Mouse (Mus musculus) frontal cortex, postnatal 14 days (tissue): ENCODE data around the gene Olfr66.

Experiments
- DNase-seq, 2 experiments: peaks; one replicate each; pipeline ENCODE4 v3.0.0; 2022; ENCODE audit warnings: low spot score in 2 of 2

The Olfr66 gene

GRCm38 (mm10) chr7:103886152-103886551, at the start of gene Olfr66:
Gene Olfr66 (minus strand): TSS chr7:103886252.
- no peak for DNase-seq

- DNase-seq: no peak
Observed at GRCm38 (mm10) chr7:103934264-103934663, 48.2 kb upstream of the Olfr66 start, which contains the start of gene Olfr632. Gene Olfr632 (plus strand): TSS chr7:103934347.

GRCm38 (mm10) chr7:103928525-103928924, 42.5 kb upstream of the Olfr66 start, which contains the start of gene Olfr631:
Gene Olfr631 (plus strand): TSS chr7:103928825.
- no peak for DNase-seq

GRCm38 (mm10) chr7:103915338-103915737, 29.3 kb upstream of the Olfr66 start:
- no peak for DNase-seq

GRCm38 (mm10) chr7:103912969-103913511, 27.0 kb upstream of the Olfr66 start:
- DNase-seq: no peak

GRCm38 (mm10) chr7:103910047-103910446, 24.0 kb upstream of the Olfr66 start:
- DNase-seq: no peak

- DNase-seq: no peak
Observed at GRCm38 (mm10) chr7:103903187-103903586, 17.1 kb upstream of the Olfr66 start, which contains the start of gene Olfr65. Gene Olfr65 (plus strand): TSS chr7:103903487.

- DNase-seq: no peak
Observed at GRCm38 (mm10) chr7:103894385-103894784, 8.3 kb upstream of the Olfr66 start, which contains the start of gene Olfr64. Gene Olfr64 (minus strand): TSS chr7:103894485.

- DNase-seq: no peak
Observed at GRCm38 (mm10) chr7:103877093-103877492, 9.0 kb downstream of the Olfr66 start.

GRCm38 (mm10) chr7:103874451-103874850, 11.6 kb downstream of the Olfr66 start:
- DNase-seq: no peak

GRCm38 (mm10) chr7:103873064-103873463, 13.0 kb downstream of the Olfr66 start:
- no peak for DNase-seq

- no peak for DNase-seq
Observed at GRCm38 (mm10) chr7:103870667-103871066, 15.4 kb downstream of the Olfr66 start.

- no peak for DNase-seq
Observed at GRCm38 (mm10) chr7:103865716-103866115, 20.3 kb downstream of the Olfr66 start.

GRCm38 (mm10) chr7:103861531-103861930, 24.5 kb downstream of the Olfr66 start:
- DNase-seq: no peak

GRCm38 (mm10) chr7:103860855-103861254, 25.2 kb downstream of the Olfr66 start:
- no peak for DNase-seq

- DNase-seq: no peak
Observed at GRCm38 (mm10) chr7:103859076-103859475, 27.0 kb downstream of the Olfr66 start.

- no peak for DNase-seq
Observed at GRCm38 (mm10) chr7:103854669-103855068, 31.4 kb downstream of the Olfr66 start.

GRCm38 (mm10) chr7:103853090-103853489, 33.0 kb downstream of the Olfr66 start, which contains the start of gene Hbb-y:
Gene Hbb-y (minus strand): TSS chr7:103853216.
- DNase-seq: no peak

GRCm38 (mm10) chr7:103844525-103845325, 41.3 kb downstream of the Olfr66 start:
- no peak for DNase-seq

GRCm38 (mm10) chr7:103843034-103843433, 43.0 kb downstream of the Olfr66 start, which contains the start of gene Hbb-bh1:
Gene Hbb-bh1 (minus strand): TSS chr7:103843164.
- no peak for DNase-seq

GRCm38 (mm10) chr7:103840268-103840667, 45.8 kb downstream of the Olfr66 start, which contains the start of gene Hbb-bh2:
Gene Hbb-bh2 (minus strand): TSS chr7:103840520.
- no peak for DNase-seq
